Mouse (Mus musculus) megakaryocyte, embryonic 14.5 days (primary cell): ENCODE measurements at regions not wholly inside any gene's neighbourhood (a gene's known extent, or its start where the extent isn't known, plus 50 kb on each side); places are given as distances from the start of the nearest gene placed in this dataset.

Experiments used
- H3K27me3 ChIP-seq: replicated peaks from 2 replicates; pipeline ENCODE3; 2012; ENCODE audit warnings: inconsistent platforms
- H3K36me3 ChIP-seq: replicated peaks from 2 replicates; pipeline ENCODE3; 2012; ENCODE audit warnings: low read length, inconsistent platforms, mixed read lengths
- H3K4me1 ChIP-seq: 2 replicates; pipeline ENCODE4 v1.6.1; 2012; ENCODE audit warnings: inconsistent platforms
- H3K4me3 ChIP-seq: replicated peaks from 2 replicates; pipeline ENCODE3; 2012; ENCODE audit warnings: moderate library complexity, mild to moderate bottlenecking, inconsistent platforms
- H3K9me3 ChIP-seq: 2 replicates; pipeline ENCODE4 v1.6.1; 2012; ENCODE audit warnings: inconsistent platforms
- FLI1 ChIP-seq: IDR thresholded peaks from 2 replicates; pipeline ENCODE4 v1.6.1; 2012; ENCODE audit warnings: low read length, inconsistent platforms, mixed read lengths
- GATA1 ChIP-seq: IDR thresholded peaks from 3 replicates; pipeline ENCODE4 v1.6.1; 2012; ENCODE audit warnings: mixed read lengths, low read length, inconsistent platforms, borderline replicate concordance

GRCm38 (mm10) chr12:9881953-9882623, 312.2 kb downstream of the Osr1 start:
- TF ChIP-seq FLI1 (no peak), GATA1 (no peak)
- H3K27me3 ChIP-seq: no peaks in the 10 kb centered on the region
- no peak overlapping the region for H3K4me3 ChIP-seq
- no peaks in the 10 kb centered on the region for H3K36me3 ChIP-seq
- H3K4me1 ChIP-seq: no peaks in the 10 kb centered on the region
- H3K9me3 ChIP-seq: no peaks in the 10 kb centered on the region

- H3K36me3 ChIP-seq: no peaks in the 10 kb centered on the region
- TF ChIP-seq GATA1 (no peak), FLI1 (no peak)
- no peaks in the 10 kb centered on the region for H3K4me1 ChIP-seq
- H3K4me3 ChIP-seq: no peak overlapping the region
- no peaks in the 10 kb centered on the region for H3K9me3 ChIP-seq
- no peaks in the 10 kb centered on the region for H3K27me3 ChIP-seq
Observed at GRCm38 (mm10) chr12:9883037-9883730, 313.3 kb downstream of the Osr1 start.

GRCm38 (mm10) chr12:9894521-9894920, 324.6 kb downstream of the Osr1 start:
- H3K9me3 ChIP-seq: peaks cover 7% of the 10 kb centered on the region; the same call in 1 of the 2 replicates
- no peak overlapping the region for H3K4me3 ChIP-seq
- no peaks in the 10 kb centered on the region for H3K27me3 ChIP-seq
- no peaks in the 10 kb centered on the region for H3K4me1 ChIP-seq
- TF ChIP-seq FLI1 (no peak), GATA1 (no peak)
- no peaks in the 10 kb centered on the region for H3K36me3 ChIP-seq

GRCm38 (mm10) chr12:9897980-9898379, 328.1 kb downstream of the Osr1 start:
- TF ChIP-seq GATA1 (no peak), FLI1 (no peak)
- no peaks in the 10 kb centered on the region for H3K27me3 ChIP-seq
- no peaks in the 10 kb centered on the region for H3K36me3 ChIP-seq
- H3K4me1 ChIP-seq: no peaks in the 10 kb centered on the region
- H3K4me3 ChIP-seq: no peak overlapping the region
- H3K9me3 ChIP-seq: peaks cover 7% of the 10 kb centered on the region; the same call in 1 of the 2 replicates

GRCm38 (mm10) chr12:9898420-9898819, 328.5 kb downstream of the Osr1 start:
- Histone ChIP-seq H3K9me3 (peaks cover 7% of the 10 kb centered on the region; the same call in 1 of the 2 replicates), H3K36me3 (no peaks in the 10 kb centered on the region), H3K4me1 (no peaks in the 10 kb centered on the region), H3K27me3 (no peaks in the 10 kb centered on the region), H3K4me3 (no peak overlapping the region)
- TF ChIP-seq GATA1 (no peak), FLI1 (no peak)

GRCm38 (mm10) chr12:9901948-9902347, 332.0 kb downstream of the Osr1 start:
- Histone ChIP-seq H3K9me3 (peaks cover 7% of the 10 kb centered on the region; the same call in 1 of the 2 replicates), H3K27me3 (no peaks in the 10 kb centered on the region), H3K4me3 (no peak overlapping the region), H3K36me3 (no peaks in the 10 kb centered on the region), H3K4me1 (no peaks in the 10 kb centered on the region)
- TF ChIP-seq FLI1 (no peak), GATA1 (no peak)

GRCm38 (mm10) chr12:9903702-9904231, 333.9 kb downstream of the Osr1 start:
- no peak for TF ChIP-seq GATA1
- TF ChIP-seq FLI1: no peak
- Histone ChIP-seq H3K36me3 (no peaks in the 10 kb centered on the region), H3K27me3 (no peaks in the 10 kb centered on the region), H3K4me3 (no peak overlapping the region), H3K9me3 (no peaks in the 10 kb centered on the region), H3K4me1 (no peaks in the 10 kb centered on the region)

GRCm38 (mm10) chr12:9912333-9912732, 342.4 kb downstream of the Osr1 start:
- Histone ChIP-seq H3K4me3 (no peak overlapping the region), H3K27me3 (no peaks in the 10 kb centered on the region), H3K9me3 (peaks cover 6% of the 10 kb centered on the region; the same call in 1 of the 2 replicates), H3K4me1 (no peaks in the 10 kb centered on the region), H3K36me3 (no peaks in the 10 kb centered on the region)
- no peak for TF ChIP-seq GATA1
- no peak for TF ChIP-seq FLI1

- Histone ChIP-seq H3K9me3 (peaks cover 14% of the 10 kb centered on the region; the same call in 1 of the 2 replicates), H3K4me1 (no peaks in the 10 kb centered on the region), H3K4me3 (no peak overlapping the region), H3K36me3 (no peaks in the 10 kb centered on the region), H3K27me3 (no peaks in the 10 kb centered on the region)
- no peak for TF ChIP-seq FLI1
- no peak for TF ChIP-seq GATA1
Observed at GRCm38 (mm10) chr12:9915726-9916140, 345.8 kb downstream of the Osr1 start.

- TF ChIP-seq GATA1 (no peak), FLI1 (no peak)
- no peaks in the 10 kb centered on the region for H3K27me3 ChIP-seq
- no peak overlapping the region for H3K4me3 ChIP-seq
- no peaks in the 10 kb centered on the region for H3K36me3 ChIP-seq
- H3K4me1 ChIP-seq: no peaks in the 10 kb centered on the region
- H3K9me3 ChIP-seq: peaks cover 14% of the 10 kb centered on the region; the same call in 1 of the 2 replicates
Observed at GRCm38 (mm10) chr12:9918026-9918425, 348.1 kb downstream of the Osr1 start.
